Mouse (Mus musculus) MEL (cell line): ENCODE data around the gene Kcnn3. TPM values are rescaled to one million over a fixed set of nuclear protein-coding genes. Genes with fewer than 3 reads are reported as not detected.

Experiments used
- polyA plus RNA-seq, 2 experiments: library from polyadenylated mRNA; stranded (reverse) in 1 of 2; unstranded in 1 of 2; fragments of >175 nt in 1 of 2; fragments of >200 nt in 1 of 2; gene quantifications; 2 replicates each; pipeline versions ENCODE4 v1.2.1 to v1.2.4; 2012; ENCODE audit warnings: low replicate concordance in 2 of 2, low read depth in 1 of 2; ENCODE audit not compliant: insufficient read length in 2 of 2, insufficient read depth in 1 of 2, missing spikeins in 1 of 2
- total RNA-seq: library from RNA; depleted of rRNA; stranded (reverse); fragments of 300-350 nt; gene quantifications from 2 replicates; pipeline ENCODE4 v1.2.3, GENCODE M21; 2012; rRNA removed

Kcnn3 gene
- total and polyA plus RNA-seq, 3 experiments = 0.04 TPM; not detected in 2

Other genes with a start within 250 kb of the Kcnn3 start
- 17.2 and 22.5 TPM in 2 replicates for gene Slc50a1, start 249.6 kb upstream of the Kcnn3 start, total RNA-seq
- gene Slc50a1, start 249.6 kb upstream of the Kcnn3 start, polyA plus RNA-seq = 10 to 100 TPM in 1 of 2 experiments, not detected in 1; 45.9 TPM
- gene Efna1, start 239.0 kb upstream of the Kcnn3 start, total RNA-seq = not detected in 2 replicates
- gene Efna1, start 239.0 kb upstream of the Kcnn3 start, polyA plus RNA-seq = not detected
- gene Efna3, start 197.2 kb upstream of the Kcnn3 start, total RNA-seq = 0.54 and 0.78 TPM in 2 replicates
- 1 to 10 TPM in 1 of 2 experiments, not detected in 1; 1.2 TPM for gene Efna3, start 197.2 kb upstream of the Kcnn3 start, polyA plus RNA-seq
- 1.4 and 1.9 TPM in 2 replicates for gene Efna4, start 182.1 kb upstream of the Kcnn3 start, total RNA-seq
- 1 to 10 TPM in 1 of 2 experiments, not detected in 1; 4.5 TPM for gene Efna4, start 182.1 kb upstream of the Kcnn3 start, polyA plus RNA-seq
- 15.3 and 16.9 TPM in 2 replicates for gene Adam15, start 170.2 kb upstream of the Kcnn3 start, total RNA-seq
- gene Adam15, start 170.2 kb upstream of the Kcnn3 start, polyA plus RNA-seq = 10 to 100 TPM in 1 of 2 experiments, not detected in 1; 43.2 TPM
- not detected in 2 replicates for gene Dcst2, start 158.2 kb upstream of the Kcnn3 start, total RNA-seq
- under 1 TPM in 1 of 2 experiments, not detected in 1; 0.06 TPM for gene Dcst2, start 158.2 kb upstream of the Kcnn3 start, polyA plus RNA-seq
- 0.08 TPM in 1 of 2 replicates, not detected in the other for gene Dcst1, start 154.9 kb upstream of the Kcnn3 start, total RNA-seq
- under 1 TPM in 1 of 2 experiments, not detected in 1; 0.29 TPM for gene Dcst1, start 154.9 kb upstream of the Kcnn3 start, polyA plus RNA-seq
- 8.1 and 8.5 TPM in 2 replicates for gene Zbtb7b, start 125.4 kb upstream of the Kcnn3 start, total RNA-seq
- gene Zbtb7b, start 125.4 kb upstream of the Kcnn3 start, polyA plus RNA-seq = 10 to 100 TPM in 1 of 2 experiments, not detected in 1; 20.1 TPM
- not detected in 2 replicates for gene Lenep, start 117.4 kb upstream of the Kcnn3 start, total RNA-seq
- gene Lenep, start 117.4 kb upstream of the Kcnn3 start, polyA plus RNA-seq = not detected
- gene Flad1, start 108.3 kb upstream of the Kcnn3 start, total RNA-seq = 38.0 and 42.9 TPM in 2 replicates
- gene Flad1, start 108.3 kb upstream of the Kcnn3 start, polyA plus RNA-seq = 10 to 100 TPM in 1 of 2 experiments, not detected in 1; 54.2 TPM
- gene Cks1b, start 101.8 kb upstream of the Kcnn3 start, total RNA-seq = 271 and 292 TPM in 2 replicates
- 100 to 1,000 TPM; 177 to 438 TPM for gene Cks1b, start 101.8 kb upstream of the Kcnn3 start, polyA plus RNA-seq
- gene Shc1, start 101.7 kb upstream of the Kcnn3 start, total RNA-seq = 41.9 and 49.2 TPM in 2 replicates
- 10 to 100 TPM in 1 of 2 experiments, not detected in 1; 79.8 TPM for gene Shc1, start 101.7 kb upstream of the Kcnn3 start, polyA plus RNA-seq
- 50.8 and 61.1 TPM in 2 replicates for gene Pygo2, start 90.0 kb upstream of the Kcnn3 start, total RNA-seq
- 10 to 100 TPM in 1 of 2 experiments, not detected in 1; 50.3 TPM for gene Pygo2, start 90.0 kb upstream of the Kcnn3 start, polyA plus RNA-seq
- gene Pbxip1, start 83.5 kb upstream of the Kcnn3 start, total RNA-seq = 4.8 and 7.6 TPM in 2 replicates
- gene Pbxip1, start 83.5 kb upstream of the Kcnn3 start, polyA plus RNA-seq = 10 to 100 TPM in 1 of 2 experiments, not detected in 1; 10.7 TPM
- 53.6 and 63.6 TPM in 2 replicates for gene Pmvk, start 65.6 kb upstream of the Kcnn3 start, total RNA-seq
- gene Pmvk, start 65.6 kb upstream of the Kcnn3 start, polyA plus RNA-seq = 10 to 100 TPM in 1 of 2 experiments, not detected in 1; 75.7 TPM
- gene Adar, start 194.9 kb downstream of the Kcnn3 start, total RNA-seq = 26.1 and 26.7 TPM in 2 replicates
- 100 to 1,000 TPM in 1 of 2 experiments, 10 to 100 TPM in 1; 45.1 to 124 TPM for gene Adar, start 194.9 kb downstream of the Kcnn3 start, polyA plus RNA-seq
- 0.98 and 1.6 TPM in 2 replicates for gene Chrnb2, start 244.5 kb downstream of the Kcnn3 start, total RNA-seq
- gene Chrnb2, start 244.5 kb downstream of the Kcnn3 start, polyA plus RNA-seq = 1 to 10 TPM in 1 of 2 experiments, not detected in 1; 4.0 TPM